ENCODE assay signal across 8 mouse cellular contexts in the genomic region with DNA sequence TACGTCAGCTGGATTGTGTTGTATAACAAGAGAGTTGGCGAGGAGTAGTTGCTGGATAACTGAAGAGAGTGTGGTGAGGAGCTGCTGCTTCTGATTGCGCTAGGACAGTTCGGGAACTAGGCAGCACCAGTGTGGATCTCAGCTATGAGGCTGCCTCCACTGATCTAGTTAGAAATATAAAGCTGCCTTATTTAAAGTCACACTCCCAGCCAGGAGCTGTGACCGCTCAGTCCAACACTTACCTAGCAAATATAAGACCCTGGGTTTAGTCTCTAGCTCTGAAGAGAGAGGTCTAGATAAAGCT. TPM values are rescaled to one million over a fixed set of nuclear protein-coding genes. Genes with fewer than 3 reads are reported as not detected.
DNase-seq lines count a peak whose midpoint lies in the region; ATAC-seq lines count a peak whose summit lies in the region.

No protein-coding gene starts in this region.

- no peak for DNase-seq in heart, embryonic 10.5 days (ENCODE audit: low spot score)
- no peak for DNase-seq in heart, adult 8-10 months (ENCODE audit: low spot score)
- DNase-seq in midbrain, embryonic 10.5 days (ENCODE audit: low spot score), result no peak
- no peak for DNase-seq in midbrain, embryonic 14.5 days
- DNase-seq in limb, embryonic 10.5 days (ENCODE audit: low spot score), result no peak
- DNase-seq in MN1 (ENCODE audit: low spot score), result no peak
- DNase-seq in right cerebral cortex, postnatal 36 days (ENCODE audit: low spot score in 2 of 2), result no peak

- no peak overlapping the region for H3K4me3 ChIP-seq in heart, embryonic 10.5 days
- H3K4me3 ChIP-seq in midbrain, embryonic 10.5 days, result no peak overlapping the region
- H3K4me3 ChIP-seq in midbrain, embryonic 14.5 days (replicated peaks; ENCODE audit: low read depth, low read length), result no peak overlapping the region
- H3K4me3 ChIP-seq in limb, embryonic 10.5 days, result no peak overlapping the region

- peaks cover 4% of the 10 kb centered on the region for H3K36me3 ChIP-seq in heart, embryonic 10.5 days
- peaks cover 13% of the 10 kb centered on the region for H3K36me3 ChIP-seq in midbrain, embryonic 10.5 days
- H3K36me3 ChIP-seq in midbrain, embryonic 14.5 days (ENCODE audit: control insufficient read depth, insufficient read depth, low read length), result peaks cover 4% of the 10 kb centered on the region; the same call in 1 of the 2 replicates
- peaks cover 7% of the 10 kb centered on the region for H3K36me3 ChIP-seq in limb, embryonic 10.5 days

- no peaks in the 10 kb centered on the region for H3K27me3 ChIP-seq in heart, embryonic 10.5 days (ENCODE audit: insufficient read depth, poor library complexity, severe bottlenecking)
- no peaks in the 10 kb centered on the region for H3K27me3 ChIP-seq in midbrain, embryonic 10.5 days (ENCODE audit: low read depth, poor library complexity, severe bottlenecking)
- H3K27me3 ChIP-seq in midbrain, embryonic 14.5 days (ENCODE audit: control insufficient read depth, insufficient read depth, low read length), result no peaks in the 10 kb centered on the region
- no peaks in the 10 kb centered on the region for H3K27me3 ChIP-seq in limb, embryonic 10.5 days (ENCODE audit: low read depth, poor library complexity, severe bottlenecking)

- peak overlapping the region; percentile 83 for H3K27ac ChIP-seq in heart, embryonic 10.5 days
- H3K27ac ChIP-seq in midbrain, embryonic 10.5 days (replicated peaks), result peak overlapping the region; percentile 42; the same call in 1 of the 2 replicates
- H3K27ac ChIP-seq in midbrain, embryonic 14.5 days (replicated peaks; ENCODE audit: low read depth, low read length), result no peak overlapping the region
- peak overlapping the region; percentile 56 for H3K27ac ChIP-seq in limb, embryonic 10.5 days

- no peak overlapping the region for H3K9ac ChIP-seq in midbrain, embryonic 14.5 days (replicated peaks; ENCODE audit: low read length)

- peaks cover 43% of the 10 kb centered on the region for H3K4me1 ChIP-seq in heart, embryonic 10.5 days
- peaks cover 18% of the 10 kb centered on the region for H3K4me1 ChIP-seq in midbrain, embryonic 10.5 days
- no peaks in the 10 kb centered on the region for H3K4me1 ChIP-seq in midbrain, embryonic 14.5 days (ENCODE audit: control insufficient read depth, insufficient read depth, low read length)
- H3K4me1 ChIP-seq in limb, embryonic 10.5 days, result peaks cover 16% of the 10 kb centered on the region

- WGBS in heart, embryonic 10.5 days, result 85% methylated on average over 5 of the region's 5 CpGs
- 82% methylated on average over 5 of the region's 5 CpGs for WGBS in midbrain, embryonic 10.5 days
- WGBS in midbrain, embryonic 14.5 days, result 80% methylated on average over 5 of the region's 5 CpGs
- WGBS in limb, embryonic 10.5 days, result 93% methylated on average over 5 of the region's 5 CpGs

- H3K4me2 ChIP-seq in midbrain, embryonic 14.5 days (ENCODE audit: low read length), result no peak overlapping the region

- no peaks in the 10 kb centered on the region for H3K9me3 ChIP-seq in heart, embryonic 10.5 days
- no peaks in the 10 kb centered on the region for H3K9me3 ChIP-seq in midbrain, embryonic 10.5 days (replicated peaks)
- H3K9me3 ChIP-seq in midbrain, embryonic 14.5 days (ENCODE audit: control insufficient read depth, low read length), result no peaks in the 10 kb centered on the region
- H3K9me3 ChIP-seq in limb, embryonic 10.5 days (replicated peaks), result no peaks in the 10 kb centered on the region

- ATAC-seq in midbrain, embryonic 14.5 days (ENCODE audit: low FRiP score, low TSS enrichment), result no peak; the same call in 1 of the 2 replicates
- ATAC-seq in megakaryocyte-erythroid progenitor cell, adult 5-6 weeks (replicated peaks; ENCODE audit: low FRiP score, low TSS enrichment, poor library complexity, severe bottlenecking), result no peak

RNA-seq across cellular contexts. Expression of a gene that starts 10.5 kb away (rescaled TPM):
- polyA plus RNA-seq in heart, embryonic 10.5 days (2016; fragmentation: Nextera tagmentation; extraction: Ambion mirVana), result 10.7 and 13.7 TPM in 2 replicates
- 10 to 100 TPM; 32.2 to 45.2 (median 41.6) TPM for total RNA-seq in heart, adult 8-10 months (2022)
- 9.3 and 9.8 TPM in 2 replicates for polyA plus RNA-seq in midbrain, embryonic 10.5 days (2016; fragmentation: Nextera tagmentation; extraction: Ambion mirVana)
- polyA plus RNA-seq in midbrain, embryonic 14.5 days (2014; fragmentation: Nextera tagmentation; extraction: Ambion mirVana), result 27.9 and 31.7 TPM in 2 replicates
- polyA plus RNA-seq in limb, embryonic 10.5 days (2016; fragmentation: Nextera tagmentation; extraction: Ambion mirVana), result 11.0 and 11.9 TPM in 2 replicates
- total RNA-seq in megakaryocyte-erythroid progenitor cell, adult 5-6 weeks (2014; fragmentation: Nextera tagmentation), result 19.2 and 39.1 TPM in 2 replicates
- total RNA-seq in megakaryocyte-erythroid progenitor cell, adult 5-6 weeks (2017), result 4.6 and 5.8 TPM in 2 replicates
